Mouse (Mus musculus) kidney, adult 2 months (tissue): Measurements from ENCODE around the gene Bms1.

Experiments
- CTCF ChIP-seq: fragments of 200-500 bp; conservative IDR thresholded peaks from 2 replicates; pipeline ENCODE4 v1.5.1; 2011; ENCODE audit warnings: low read depth, mild to moderate bottlenecking, control low read depth, low read length, moderate library complexity, mixed read lengths; ENCODE audit not compliant: insufficient read depth, insufficient read length
- POLR2A ChIP-seq: fragments of 200-500 bp; IDR thresholded peaks from one replicate; pipeline ENCODE4 v1.6.1; 2011; ENCODE audit warnings: low read depth, low read length, control low read depth

GRCm38 (mm10) chr6:118373294-118373693 lies 46.0 kb downstream of the Bms1 start:
- TF ChIP-seq CTCF (peak; percentile 49), POLR2A (no peak)
